Mouse (Mus musculus) stomach, postnatal 0 days (tissue): Measurements from ENCODE around the gene Creb3l4. TPM values are rescaled to one million over a fixed set of nuclear protein-coding genes. Genes with fewer than 3 reads are reported as not detected.
"Not testable (repeated sequence)": the region's sequence is repeated elsewhere in the genome, so short reads cannot be mapped to it uniquely, and the experiment has no call there.

Experiments
- ATAC-seq: fragments of 200-750 bp; cut with Nextera tagmentation; 2 replicates; pipeline ENCODE4 v1.8.0; 2017; ENCODE audit not compliant: low FRiP score, low TSS enrichment
- DNase-seq: peaks from one replicate; pipeline ENCODE4 v3.0.0-alpha.2; 2016; ENCODE audit warnings: low spot score
- H3K27ac ChIP-seq: fragments of 300-500 bp; sonication (generic); replicated peaks from 2 replicates; pipeline ENCODE4 v1.5.1; 2014; ENCODE audit warnings: mild to moderate bottlenecking, control low read depth
- H3K27me3 ChIP-seq: fragments of 300-500 bp; sonication (generic); 2 replicates; pipeline ENCODE4 v1.6.1; 2014; ENCODE audit warnings: low read length; ENCODE audit not compliant: control insufficient read depth, insufficient read depth
- H3K36me3 ChIP-seq: fragments of 300-500 bp; sonication (generic); 2 replicates; pipeline ENCODE4 v1.6.1; 2014; ENCODE audit warnings: low read length, mixed read lengths; ENCODE audit not compliant: control insufficient read depth, insufficient read depth
- H3K4me1 ChIP-seq: fragments of 300-500 bp; sonication (generic); replicated peaks from 2 replicates; pipeline ENCODE4 v1.6.1; 2014; ENCODE audit warnings: antibody characterized with exemption; ENCODE audit not compliant: control insufficient read depth, insufficient read depth
- H3K4me2 ChIP-seq: fragments of 300-500 bp; sonication (generic); replicated peaks from 2 replicates; pipeline ENCODE4 v1.6.1; 2014; ENCODE audit warnings: low read depth, mild to moderate bottlenecking, control low read depth, moderate library complexity
- H3K4me3 ChIP-seq: fragments of 300-500 bp; sonication (generic); 2 replicates; pipeline ENCODE4 v1.5.1; 2014; ENCODE audit warnings: low read depth, low read length, control low read depth
- H3K9ac ChIP-seq: fragments of 300-500 bp; sonication (generic); 2 replicates; pipeline ENCODE4 v1.6.1; 2014; ENCODE audit warnings: mild to moderate bottlenecking, low read length, control low read depth, mixed read lengths
- H3K9me3 ChIP-seq: fragments of 300-500 bp; sonication (generic); 2 replicates; pipeline ENCODE4 v1.6.1; 2016; ENCODE audit warnings: low read length; ENCODE audit not compliant: control insufficient read depth
- CTCF ChIP-seq: IDR thresholded peaks from 2 replicates; pipeline ENCODE4 v1.5.1; 2016; ENCODE audit warnings: antibody characterized with exemption, low read depth, mild to moderate bottlenecking, moderate library complexity
- EP300 ChIP-seq: optimal IDR thresholded peaks from 2 replicates; pipeline ENCODE3; 2016; ENCODE audit warnings: antibody characterized with exemption
- WGBS: fragments of 180-500 bp; shearing (Covaris S2); extraction: QIAGEN DNeasy Blood & Tissue Kit; methylation state at CpG from one replicate; pipeline ENCODE4 v1.1.7; 2014; 5-methylcytosine and 5-hydroxymethylcytosine counted together
- polyA plus RNA-seq: library from polyadenylated mRNA; unstranded; fragments of >200 nt; fragmentation: Nextera tagmentation; extraction: Ambion mirVana; gene quantifications from 2 replicates; pipeline ENCODE4 v1.2.1, GENCODE M21; 2015

Gene Creb3l4
- 41.9 TPM in 2 replicates for polyA plus RNA-seq

- Histone ChIP-seq H3K9ac (peak within 1 kb of the TSS; percentile 58), H3K9me3 (no peaks in the 10 kb centered on the region), H3K4me2 (peak within 1 kb of the TSS; percentile 60), H3K4me1 (peaks cover 7% of the 10 kb centered on the region; the same call in 1 of the 2 replicates), H3K36me3 (no peaks in the 10 kb centered on the region; the same call in 1 of the 2 replicates), H3K4me3 (peak within 1 kb of the TSS; percentile 40), H3K27me3 (no peaks in the 10 kb centered on the region), H3K27ac (peak within 1 kb of the TSS; percentile 84)
- peak; percentile 82 for DNase-seq
- TF ChIP-seq EP300 (no peak), CTCF (no peak)
- peak; percentile 56 for ATAC-seq
- 5% methylated on average over 19 of the region's 19 CpGs for WGBS
Observed at GRCm38 (mm10) chr3:90242984-90243775, at the start of gene Creb3l4. TSS of gene Creb3l4 (minus strand) at chr3:90243512.

DNA sequence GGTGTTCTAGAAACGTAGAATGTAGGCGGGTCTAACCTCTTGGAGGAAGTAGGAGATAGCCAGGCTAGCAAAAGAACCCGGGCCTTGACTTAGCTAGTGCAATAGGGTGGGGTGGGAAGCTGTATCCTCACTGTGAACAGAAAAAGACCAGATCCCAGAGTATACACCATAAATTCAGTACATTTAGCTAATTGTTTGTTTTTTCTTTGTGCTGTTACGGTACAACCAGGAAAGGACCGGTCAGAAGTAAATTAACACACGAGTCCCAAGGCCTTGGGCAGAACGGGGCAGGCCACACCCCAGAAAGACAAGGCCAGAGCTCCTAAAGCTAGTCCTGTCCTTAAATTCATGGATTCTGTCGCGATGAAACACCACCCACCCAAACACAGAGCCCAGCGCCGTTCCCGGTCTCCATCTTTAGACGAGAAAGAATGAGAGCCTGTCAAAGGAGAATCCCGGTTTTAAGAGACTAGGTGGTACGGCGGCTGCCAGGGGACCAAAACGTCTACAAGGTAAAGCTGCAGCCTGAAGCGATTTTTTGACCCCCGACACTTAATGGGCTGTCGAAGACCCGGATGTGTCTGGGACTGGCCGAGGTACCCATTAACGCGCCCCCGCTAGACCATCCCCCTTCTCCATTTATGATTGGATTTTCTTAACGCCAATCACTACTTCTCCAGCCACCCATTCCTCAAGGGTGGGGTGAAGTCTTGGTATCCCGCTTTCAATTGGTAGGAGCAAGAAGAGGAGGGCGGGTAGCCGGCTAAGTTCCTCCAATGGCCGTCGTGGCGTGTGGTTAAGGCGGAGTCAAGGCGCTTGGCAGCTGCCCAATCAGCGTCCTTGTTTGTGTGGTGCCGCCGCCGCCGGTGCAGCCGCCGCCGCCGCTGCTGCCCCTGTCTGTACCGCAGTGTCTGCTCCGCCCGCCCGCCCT lies 49.3 kb upstream of the Creb3l4 start, which contains the start of gene Gatad2b:
Gatad2b (plus strand) TSS at position 834 of the 931 bp plus-strand sequence.
- TF ChIP-seq EP300 = peak; percentile 94
- 0 out of 2 replicates have a peak, but pooled peaks have one; percentile 1 for TF ChIP-seq CTCF
- Histone ChIP-seq H3K9ac (peak within 1 kb of the TSS; percentile 99), H3K4me1 (peaks cover 3% of the 10 kb centered on the region; the same call in 1 of the 2 replicates), H3K36me3 (no peaks in the 10 kb centered on the region), H3K4me3 (peak within 1 kb of the TSS; percentile 91), H3K27ac (peak within 1 kb of the TSS; percentile 96), H3K9me3 (no peaks in the 10 kb centered on the region), H3K27me3 (no peaks in the 10 kb centered on the region), H3K4me2 (peak within 1 kb of the TSS; percentile 69)
- ATAC-seq (peak; percentile 99), DNase-seq (peak; percentile 98)
- 1% methylated on average over 46 of the region's 47 CpGs for WGBS

DNA sequence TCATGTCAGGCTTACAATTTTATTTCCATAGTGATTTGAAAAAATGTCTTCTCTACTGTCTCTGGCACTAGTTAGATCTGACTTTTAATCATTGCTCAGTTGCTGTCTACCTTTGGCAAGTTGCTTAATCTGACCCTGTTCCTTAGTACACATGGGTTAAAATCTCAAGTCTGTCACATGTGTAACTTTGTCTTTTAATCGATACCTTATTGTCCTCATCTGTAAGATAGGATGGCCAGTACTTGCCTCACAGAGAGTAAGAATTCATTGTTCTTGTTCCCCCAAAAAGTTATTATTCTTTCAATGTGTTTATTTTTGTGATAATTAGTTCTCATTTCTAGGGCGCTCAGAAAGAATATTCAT lies 48.7 kb upstream of the Creb3l4 start:
- Histone ChIP-seq H3K4me2 (peak overlapping the region; percentile 48), H3K4me1 (peaks cover 3% of the 10 kb centered on the region; the same call in 1 of the 2 replicates), H3K4me3 (peak overlapping the region; percentile 91), H3K27ac (peak overlapping the region; percentile 90), H3K36me3 (no peaks in the 10 kb centered on the region), H3K9me3 (no peaks in the 10 kb centered on the region), H3K9ac (peak overlapping the region; percentile 54), H3K27me3 (no peaks in the 10 kb centered on the region)
- no peak for TF ChIP-seq EP300
- WGBS = 28% methylated on average over 2 of the region's 2 CpGs
- no peak for DNase-seq
- ATAC-seq = no peak

- Histone ChIP-seq H3K4me3 (no peak overlapping the region), H3K4me2 (no peak overlapping the region), H3K9ac (no peak overlapping the region), H3K9me3 (no peaks in the 10 kb centered on the region), H3K27me3 (no peaks in the 10 kb centered on the region), H3K36me3 (no peaks in the 10 kb centered on the region), H3K27ac (no peak overlapping the region), H3K4me1 (peaks cover 3% of the 10 kb centered on the region; the same call in 1 of the 2 replicates)
- TF ChIP-seq CTCF (peak; percentile 25), EP300 (no peak)
- ATAC-seq (no peak), DNase-seq (no peak)
- 63% methylated on average over 1 of the region's 1 CpGs for WGBS
Observed at GRCm38 (mm10) chr3:90290602-90291001, 47.3 kb upstream of the Creb3l4 start.

GRCm38 (mm10) chr3:90289403-90289802 lies 46.1 kb upstream of the Creb3l4 start:
- H3K27ac ChIP-seq, H3K4me3 ChIP-seq, H3K4me1 ChIP-seq, H3K36me3 ChIP-seq, ATAC-seq, H3K4me2 ChIP-seq, H3K27me3 ChIP-seq, H3K9me3 ChIP-seq, DNase-seq, H3K9ac ChIP-seq: not testable (repeated sequence)
- WGBS = 59% methylated on average over 3 of the region's 3 CpGs
